Mouse (Mus musculus) kidney, adult 2 months (tissue): Measurements from ENCODE around the gene Aifm3.

ENCODE experiments used
- CTCF ChIP-seq: fragments of 200-500 bp; conservative IDR thresholded peaks from 2 replicates; pipeline ENCODE4 v1.5.1; 2011; ENCODE audit warnings: low read depth, mild to moderate bottlenecking, control low read depth, low read length, moderate library complexity, mixed read lengths; ENCODE audit not compliant: insufficient read depth, insufficient read length
- POLR2A ChIP-seq: fragments of 200-500 bp; IDR thresholded peaks from one replicate; pipeline ENCODE4 v1.6.1; 2011; ENCODE audit warnings: low read depth, low read length, control low read depth

GRCm38 (mm10) chr16:17532271-17532670, 42.9 kb downstream of the Aifm3 start:
- TF ChIP-seq CTCF, result peak; percentile 69
- TF ChIP-seq POLR2A, result no peak
